Mouse (Mus musculus): ENCODE results near the gene Spatc1l.

Gene Spatc1l

GRCm38 (mm10) chr10:76561972-76562371 lies at the start of gene Spatc1l:
Gene Spatc1l, plus strand, starts transcription at chr10:76562272.
- in situ Hi-C loops (cut with MseI, MboI) = loop anchor here in 1 of 2 experiments (25.0 kb wide), 1 partner anchor 175 kb away; the partner anchor contains the start of gene Col6a1

DNA sequence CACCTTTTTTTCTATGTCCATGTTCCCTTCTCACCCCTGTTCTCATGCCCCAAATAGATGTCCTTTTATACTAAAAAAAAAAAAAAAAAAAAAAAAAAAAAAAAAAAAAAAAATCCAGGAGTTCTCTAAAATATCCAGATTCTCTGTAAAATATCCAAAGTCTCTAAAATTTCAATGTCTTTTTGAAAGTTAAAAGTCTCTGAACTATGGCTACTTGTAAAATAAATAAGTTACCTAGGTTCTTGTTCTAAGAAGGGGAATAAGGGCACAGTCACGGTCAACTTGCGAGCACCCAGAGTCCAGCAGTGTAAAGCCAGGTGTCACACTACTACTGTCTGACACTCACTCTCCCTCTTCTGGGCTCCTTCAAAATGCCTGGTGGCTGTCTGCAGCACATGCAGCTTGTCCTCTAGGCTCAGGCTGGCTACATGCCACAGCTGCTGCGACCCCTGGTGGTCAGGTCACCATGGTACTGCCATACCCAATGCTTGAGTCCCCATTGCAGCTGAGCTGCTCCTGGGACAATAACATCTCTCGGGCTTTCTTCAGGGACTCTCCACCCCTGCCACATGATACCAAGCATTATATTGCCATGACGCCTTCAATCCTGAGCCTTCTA lies 49.0 kb upstream of the Spatc1l start:
- in situ Hi-C loops (cut with MseI, MboI) = no loop called here

DNA sequence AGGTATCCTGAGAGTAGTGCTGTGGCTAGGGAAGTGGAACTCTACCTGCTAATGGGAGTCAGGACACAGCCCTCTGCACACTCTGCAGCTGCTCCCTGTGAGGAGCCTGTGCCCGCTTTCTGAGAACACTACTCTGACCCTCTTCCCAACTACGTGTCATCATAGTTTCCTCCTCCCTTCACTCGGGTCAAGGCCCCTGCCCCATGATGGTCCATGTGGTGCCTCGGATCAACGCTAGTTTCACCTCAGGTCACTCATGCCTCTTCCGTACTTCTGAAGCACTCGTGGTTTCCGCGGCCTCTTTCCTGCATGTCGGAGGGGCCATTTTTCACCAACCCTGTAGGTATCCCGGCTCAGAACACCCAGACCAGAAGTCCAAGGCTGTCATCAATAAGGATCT lies 31.1 kb upstream of the Spatc1l start:
- in situ Hi-C loops (cut with MseI, MboI) = no loop called here

- in situ Hi-C loops (cut with MseI, MboI) = no loop called here
These were observed 30.7 kb upstream of the Spatc1l start, which contains the start of gene Lss for GRCm38 (mm10) chr10:76531375-76531774. Gene Lss, plus strand, starts transcription at chr10:76531588.

DNA sequence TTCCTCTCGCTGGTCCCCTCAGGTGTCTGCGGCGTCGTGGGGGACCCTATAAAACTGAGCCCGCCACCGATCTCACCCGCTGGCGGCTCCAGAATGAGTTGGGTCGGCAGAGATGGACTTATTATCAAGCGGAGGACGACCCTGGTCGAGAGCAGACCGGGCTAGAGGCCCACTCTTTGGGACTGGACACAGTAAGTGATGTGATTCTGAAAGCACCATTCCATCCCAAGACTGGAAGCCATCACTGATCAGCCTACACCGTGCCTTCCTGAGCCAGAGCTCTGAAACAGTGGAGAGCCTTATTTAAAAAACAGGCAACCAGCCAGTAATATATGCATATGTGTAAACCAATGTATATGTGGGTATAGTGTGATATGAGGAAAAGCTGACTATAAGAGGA lies 30.2 kb upstream of the Spatc1l start:
- in situ Hi-C loops (cut with MseI, MboI) = no loop called here

- in situ Hi-C loops (cut with MseI, MboI) = no loop called here
These were observed 26.5 kb upstream of the Spatc1l start for GRCm38 (mm10) chr10:76535526-76535925.

DNA sequence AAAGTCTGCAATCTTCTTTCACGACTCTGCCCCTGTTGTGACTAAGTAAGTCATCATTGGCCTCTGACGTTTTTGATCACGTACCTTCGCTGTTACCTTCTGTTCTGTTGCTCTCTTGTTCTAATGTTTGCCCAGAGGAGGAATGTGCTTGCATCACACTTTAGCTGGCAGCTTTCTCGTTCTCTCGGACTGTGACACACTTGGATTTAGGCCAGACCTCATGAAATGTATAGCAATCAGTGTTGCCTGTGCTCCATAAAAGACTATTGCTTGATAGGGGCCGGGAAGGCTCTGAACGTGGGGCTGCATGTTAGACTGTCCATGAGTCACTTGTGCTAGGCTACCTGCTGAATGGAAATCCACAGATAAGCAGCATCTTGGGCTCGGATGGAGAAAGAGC lies 24.5 kb upstream of the Spatc1l start:
- in situ Hi-C loops (cut with MseI, MboI) = no loop called here

- in situ Hi-C loops (cut with MseI, MboI) = no loop called here
These were observed 20.6 kb upstream of the Spatc1l start for GRCm38 (mm10) chr10:76541336-76542085.

DNA sequence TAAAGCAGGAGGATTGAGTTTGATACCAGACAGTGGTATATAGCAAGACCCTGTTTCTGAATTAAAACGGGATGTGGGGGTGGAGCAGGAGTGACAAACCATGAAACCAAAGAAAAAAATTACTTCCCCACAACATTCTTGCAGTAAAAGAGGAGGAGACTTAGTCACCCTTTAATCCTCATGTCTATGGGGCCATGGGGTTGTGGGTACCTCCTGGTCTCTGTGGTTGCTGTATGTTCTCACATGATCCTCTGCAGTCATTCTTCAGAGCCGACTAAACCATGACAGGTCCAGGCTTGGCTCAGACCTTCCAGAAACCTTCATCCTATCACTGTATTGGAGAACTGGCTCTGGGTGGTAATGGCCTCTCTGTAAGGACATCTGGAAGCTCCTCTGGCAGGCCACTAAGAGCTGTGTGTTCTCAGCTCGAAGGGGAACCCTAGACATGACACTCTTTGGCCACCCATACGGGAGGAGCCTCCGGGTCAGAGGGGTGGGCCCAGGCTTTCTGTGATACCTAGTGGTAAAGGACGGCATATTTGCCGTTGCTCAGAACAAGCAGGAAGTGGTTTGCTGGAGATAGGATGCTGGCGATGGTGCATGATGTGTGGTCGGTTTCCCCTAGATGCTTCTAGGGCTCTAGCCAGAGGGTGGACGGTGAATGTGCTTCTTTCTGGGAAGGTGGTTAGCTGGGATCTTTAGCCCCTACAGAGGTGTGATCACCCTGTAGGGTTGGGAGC lies 19.3 kb upstream of the Spatc1l start:
- in situ Hi-C loops (cut with MseI, MboI) = no loop called here

DNA sequence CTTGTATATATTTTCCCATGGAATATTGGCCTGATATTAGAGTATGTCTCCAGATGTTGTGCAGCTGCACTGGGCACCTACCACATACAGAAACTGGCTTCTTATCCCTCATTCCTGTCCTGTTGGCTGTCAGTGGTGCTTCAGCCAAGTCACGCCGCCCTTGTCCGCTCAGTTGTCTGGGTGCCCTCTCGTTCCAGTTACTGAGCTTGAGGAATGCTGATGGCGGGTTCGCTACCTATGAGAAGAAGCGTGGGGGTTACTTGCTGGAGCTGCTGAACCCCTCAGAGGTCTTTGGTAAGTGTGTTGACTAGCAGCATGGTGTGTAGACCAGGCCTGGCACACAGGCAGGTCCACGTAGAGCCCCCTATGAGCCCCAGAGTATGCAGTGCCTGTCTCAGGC lies 15.5 kb upstream of the Spatc1l start:
- in situ Hi-C loops (cut with MseI, MboI) = no loop called here

DNA sequence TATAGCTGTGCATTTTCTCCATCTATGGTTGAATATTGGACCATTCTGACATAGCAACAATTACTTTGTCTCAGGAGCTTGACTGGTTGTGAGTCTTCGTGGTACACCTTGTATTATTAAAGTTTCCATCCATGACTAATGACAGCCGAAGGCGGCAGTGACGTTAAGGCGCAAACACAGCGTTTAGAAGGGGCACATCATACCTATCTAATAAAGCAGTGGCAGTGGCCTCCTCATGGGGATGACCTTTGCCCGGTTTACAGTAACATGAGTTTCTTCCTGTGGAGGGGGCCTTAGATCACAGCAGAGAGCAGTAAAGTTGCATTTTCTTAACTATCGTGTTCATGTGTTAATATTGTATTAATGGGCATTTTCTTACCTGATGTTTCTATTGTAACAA lies 13.9 kb upstream of the Spatc1l start:
- in situ Hi-C loops (cut with MseI, MboI) = no loop called here

GRCm38 (mm10) chr10:76550458-76550857 lies 11.6 kb upstream of the Spatc1l start:
- in situ Hi-C loops (cut with MseI, MboI) = loop anchor here in 1 of 2 experiments (25.0 kb wide), 1 partner anchor 187 kb away; the partner anchor contains the start of gene Col6a1

DNA sequence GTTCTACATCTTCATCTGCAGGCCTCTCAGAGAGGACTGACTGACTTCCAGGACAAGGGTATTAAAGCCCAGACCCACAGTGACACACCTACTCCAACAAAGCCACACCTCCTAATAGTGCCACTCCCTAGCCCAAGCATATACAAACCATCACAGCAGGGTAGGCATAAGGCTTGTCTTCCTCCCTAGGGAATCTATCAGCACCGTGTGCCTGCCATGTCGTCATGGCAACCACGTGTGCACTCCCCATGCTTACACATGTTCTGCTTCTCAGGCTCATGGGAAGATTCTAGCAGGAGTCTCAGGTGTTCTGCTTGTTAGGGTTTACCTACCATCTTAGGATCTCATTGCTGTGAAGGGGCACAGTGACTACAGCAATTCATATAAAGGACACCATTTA lies 10.5 kb upstream of the Spatc1l start:
- in situ Hi-C loops (cut with MseI, MboI) = loop anchor here in 1 of 2 experiments (25.0 kb wide), 1 partner anchor 186 kb away; the partner anchor contains the start of gene Col6a1

- in situ Hi-C loops (cut with MseI, MboI) = loop anchor here in 1 of 2 experiments (25.0 kb wide), 1 partner anchor 183 kb away; the partner anchor contains the start of gene Col6a1
These were observed 8.0 kb upstream of the Spatc1l start for GRCm38 (mm10) chr10:76554061-76554460.

GRCm38 (mm10) chr10:76569996-76570685 lies 8.1 kb downstream of the Spatc1l start:
- in situ Hi-C loops (cut with MseI, MboI) = loop anchor here in 1 of 2 experiments (25.0 kb wide), 1 partner anchor 167 kb away; the partner anchor contains the start of gene Col6a1

DNA sequence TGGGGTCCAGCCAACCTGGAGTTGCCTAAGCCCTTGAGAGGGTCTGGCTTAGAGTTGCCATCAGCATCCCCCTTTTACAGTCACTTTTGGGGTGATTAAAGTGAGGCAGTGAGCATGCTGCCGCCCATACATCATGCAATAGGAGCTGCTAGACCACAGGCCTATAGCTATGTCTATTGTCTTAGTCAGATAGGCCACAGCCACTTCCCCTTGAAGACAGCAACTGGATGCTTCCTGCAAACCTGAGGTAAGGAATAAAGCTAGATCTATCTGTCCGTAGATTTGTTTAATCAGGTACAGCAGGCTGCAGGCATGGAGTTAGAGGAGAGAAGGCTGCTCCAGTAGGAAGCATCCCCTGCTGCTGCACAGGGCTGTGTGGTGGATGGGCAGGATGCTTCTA lies 9.0 kb downstream of the Spatc1l start:
- in situ Hi-C loops (cut with MseI, MboI) = loop anchor here in 1 of 2 experiments (25.0 kb wide), 1 partner anchor 166 kb away; the partner anchor contains the start of gene Col6a1

- in situ Hi-C loops (cut with MseI, MboI) = loop anchor here in 1 of 2 experiments (25.0 kb wide), 1 partner anchor 165 kb away; the partner anchor contains the start of gene Col6a1
These were observed 10.1 kb downstream of the Spatc1l start for GRCm38 (mm10) chr10:76572151-76572550.

DNA sequence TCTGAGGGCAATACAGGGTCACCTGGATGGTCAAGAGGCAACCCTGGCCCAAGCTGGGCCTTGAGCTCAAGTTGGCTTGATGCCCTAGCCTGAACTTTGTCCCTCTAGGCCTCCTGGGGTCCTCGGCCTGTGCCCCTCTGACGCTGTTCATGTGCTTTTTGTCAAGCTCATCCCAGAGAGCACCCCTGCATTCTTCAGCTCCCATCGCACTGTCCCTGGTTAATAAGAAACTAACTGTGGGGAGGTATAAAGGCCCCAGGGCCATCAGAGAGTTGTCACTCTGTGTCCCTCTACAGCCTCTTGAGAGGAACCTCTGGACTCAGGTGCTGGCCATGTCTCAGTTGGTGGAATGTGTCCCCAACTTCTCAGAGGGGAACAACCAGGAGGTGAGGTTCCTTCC lies 13.3 kb downstream of the Spatc1l start, which contains the start of gene Ftcd:
Gene Ftcd (plus strand): TSS at position 275 of the 400 bp plus-strand sequence.
- in situ Hi-C loops (cut with MseI, MboI) = no loop called here

DNA sequence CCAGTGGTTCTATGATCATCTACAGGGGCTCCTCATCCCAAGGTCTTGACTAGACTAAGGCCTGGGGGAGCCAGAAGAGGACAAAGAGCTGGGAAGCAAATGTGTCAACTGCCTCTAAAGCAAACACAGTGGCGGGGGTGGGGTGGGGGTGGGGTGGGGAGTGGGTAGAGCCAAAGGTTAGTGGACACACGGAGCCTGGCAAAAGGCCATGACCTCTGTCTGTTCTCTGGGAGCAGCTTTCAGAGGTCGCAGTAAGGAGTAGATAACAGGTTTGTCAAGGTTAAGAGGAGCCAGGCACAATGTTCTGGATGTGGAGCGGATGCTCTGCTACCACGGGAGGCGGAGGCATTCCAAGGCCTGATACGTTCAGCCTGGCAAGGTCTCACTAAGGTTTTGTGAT lies 14.8 kb downstream of the Spatc1l start:
- in situ Hi-C loops (cut with MseI, MboI) = no loop called here

DNA sequence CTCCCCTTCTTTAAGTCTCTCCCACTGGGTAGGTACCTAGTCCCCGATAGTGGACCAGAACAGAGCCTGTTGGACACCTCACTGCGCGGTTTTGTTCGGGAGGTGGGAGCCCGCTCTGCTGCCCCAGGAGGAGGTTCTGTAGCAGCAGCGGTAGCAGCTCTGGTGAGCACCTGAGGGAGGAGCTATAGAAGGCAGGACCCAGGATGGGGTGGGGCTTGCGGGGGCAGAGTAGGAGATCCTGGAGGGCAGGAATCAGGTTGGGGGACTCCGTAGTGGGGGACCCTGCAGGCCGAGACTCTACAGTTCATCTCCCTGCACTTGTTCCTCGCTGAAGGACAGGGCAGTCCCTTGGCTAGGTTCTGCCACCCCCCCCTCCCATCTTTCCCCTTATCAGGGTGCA lies 22.1 kb downstream of the Spatc1l start:
- in situ Hi-C loops (cut with MseI, MboI) = no loop called here

GRCm38 (mm10) chr10:76586190-76586589 lies 24.1 kb downstream of the Spatc1l start:
- in situ Hi-C loops (cut with MseI, MboI) = no loop called here

Measured in mouse trophoblast stem cell (cell line).